Mouse (Mus musculus): ENCODE measurements around the gene Iqgap3. TPM values are rescaled to one million over a fixed set of nuclear protein-coding genes. Genes with fewer than 3 reads are reported as not detected.

Iqgap3 gene
- polyA plus RNA-seq, 1 experiment from 2014 or later, result 26.8 TPM

DNA sequence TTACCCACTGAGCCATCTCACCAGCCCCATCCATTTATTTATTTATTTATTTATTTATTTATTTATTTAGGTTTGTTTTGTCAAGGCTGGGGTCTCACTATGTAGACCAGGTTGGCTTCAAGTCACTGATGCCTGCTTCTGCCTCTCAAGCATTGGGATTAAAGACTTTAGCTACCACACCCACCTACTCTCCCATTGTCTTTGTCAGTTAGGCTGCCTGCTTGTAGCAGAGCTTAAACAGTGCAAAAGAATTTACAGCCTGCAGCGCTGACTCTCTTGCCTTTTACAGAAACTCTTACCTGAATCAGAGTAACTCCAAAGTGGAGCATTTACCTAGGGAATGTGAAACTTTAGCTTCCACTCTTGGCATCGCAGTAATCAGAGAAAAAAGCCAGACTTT is 72.5 kb downstream of the Iqgap3 start:
- no peaks in the 10 kb centered on the region; the same call in 1 of the 2 replicates for H3K36me3 ChIP-seq (ENCODE audit: control insufficient read depth, insufficient read depth, low read length)
- H3K4me1 ChIP-seq (replicated peaks; ENCODE audit: control insufficient read depth, insufficient read depth, low read length), result peaks cover 30% of the 10 kb centered on the region
- H3K9me3 ChIP-seq (ENCODE audit: control insufficient read depth, low read length), result no peaks in the 10 kb centered on the region
- H3K27ac ChIP-seq (ENCODE audit: low read depth, low read length), result no peak overlapping the region
- H3K4me3 ChIP-seq (ENCODE audit: low read depth, low read length), result no peak overlapping the region
- WGBS, result 77% methylated on average over 2 of the region's 2 CpGs
- H3K9ac ChIP-seq (ENCODE audit: low read length), result no peak overlapping the region
- H3K4me2 ChIP-seq (ENCODE audit: low read depth, low read length, severe bottlenecking), result no peak overlapping the region
- no peak for DNase-seq (ENCODE audit: low spot score)
- ATAC-seq (replicated peaks; ENCODE audit: low FRiP score), result no peak
- no peaks in the 10 kb centered on the region for H3K27me3 ChIP-seq (ENCODE audit: control insufficient read depth, insufficient read depth, low read length)

- H3K4me2 ChIP-seq (ENCODE audit: low read depth, low read length, severe bottlenecking), result no peak overlapping the region
- no peak for ATAC-seq (replicated peaks; ENCODE audit: low FRiP score)
- no peak overlapping the region for H3K4me3 ChIP-seq (ENCODE audit: low read depth, low read length)
- H3K4me1 ChIP-seq (replicated peaks; ENCODE audit: control insufficient read depth, insufficient read depth, low read length), result peaks cover 6% of the 10 kb centered on the region; the same call in 1 of the 2 replicates
- H3K9me3 ChIP-seq (ENCODE audit: control insufficient read depth, low read length), result no peaks in the 10 kb centered on the region
- H3K27me3 ChIP-seq (ENCODE audit: control insufficient read depth, insufficient read depth, low read length), result no peaks in the 10 kb centered on the region
- no peaks in the 10 kb centered on the region; the same call in 1 of the 2 replicates for H3K36me3 ChIP-seq (ENCODE audit: control insufficient read depth, insufficient read depth, low read length)
- DNase-seq (ENCODE audit: low spot score), result no peak
- H3K9ac ChIP-seq (ENCODE audit: low read length), result no peak overlapping the region
- H3K27ac ChIP-seq (ENCODE audit: low read depth, low read length), result no peak overlapping the region
Observed at GRCm38 (mm10) chr3:88156817-88157216, 75.0 kb downstream of the Iqgap3 start.

- H3K9ac ChIP-seq (ENCODE audit: low read length), result no peak overlapping the region
- no peaks in the 10 kb centered on the region for H3K9me3 ChIP-seq (ENCODE audit: control insufficient read depth, low read length)
- no peaks in the 10 kb centered on the region; the same call in 1 of the 2 replicates for H3K36me3 ChIP-seq (ENCODE audit: control insufficient read depth, insufficient read depth, low read length)
- peak; percentile 84 for DNase-seq (ENCODE audit: low spot score)
- 17% methylated on average over 23 of the region's 23 CpGs for WGBS
- no peaks in the 10 kb centered on the region for H3K27me3 ChIP-seq (ENCODE audit: control insufficient read depth, insufficient read depth, low read length)
- H3K4me3 ChIP-seq (ENCODE audit: low read depth, low read length), result no peak overlapping the region
- peak; percentile 82 for ATAC-seq (replicated peaks; ENCODE audit: low FRiP score)
- H3K4me2 ChIP-seq (ENCODE audit: low read depth, low read length, severe bottlenecking), result peak overlapping the region; percentile 26; the same call in 1 of the 2 replicates
- no peak overlapping the region for H3K27ac ChIP-seq (ENCODE audit: low read depth, low read length)
- H3K4me1 ChIP-seq (replicated peaks; ENCODE audit: control insufficient read depth, insufficient read depth, low read length), result peaks cover 2% of the 10 kb centered on the region; the same call in 1 of the 2 replicates
Observed at GRCm38 (mm10) chr3:88157771-88158597, 76.2 kb downstream of the Iqgap3 start.

DNA sequence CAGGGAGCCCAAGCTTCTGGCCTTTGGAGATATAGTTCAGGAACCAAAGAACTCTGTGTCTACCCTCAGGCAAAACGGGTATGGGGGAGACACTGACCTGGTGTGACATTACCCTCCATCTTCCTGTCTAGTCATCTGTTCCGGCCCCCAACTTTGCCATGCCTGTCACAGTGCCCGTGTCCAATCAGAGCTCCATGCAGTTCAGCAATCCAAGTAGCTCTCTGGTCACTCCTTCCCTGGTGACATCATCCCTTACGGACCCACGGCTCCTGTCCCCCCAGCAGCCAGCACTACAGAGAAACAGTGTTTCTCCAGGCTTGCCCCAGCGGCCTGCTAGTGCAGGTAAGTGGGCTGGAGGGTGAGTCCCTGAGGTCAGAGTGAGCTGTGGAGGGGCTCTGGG is 77.2 kb downstream of the Iqgap3 start:
- peaks cover 4% of the 10 kb centered on the region; the same call in 1 of the 2 replicates for H3K4me1 ChIP-seq (replicated peaks; ENCODE audit: control insufficient read depth, insufficient read depth, low read length)
- H3K36me3 ChIP-seq (ENCODE audit: control insufficient read depth, insufficient read depth, low read length), result no peaks in the 10 kb centered on the region; the same call in 1 of the 2 replicates
- no peaks in the 10 kb centered on the region for H3K27me3 ChIP-seq (ENCODE audit: control insufficient read depth, insufficient read depth, low read length)
- ATAC-seq (replicated peaks; ENCODE audit: low FRiP score) (no peak), DNase-seq (ENCODE audit: low spot score) (no peak)
- H3K4me2 ChIP-seq (ENCODE audit: low read depth, low read length, severe bottlenecking), result no peak overlapping the region
- no peaks in the 10 kb centered on the region for H3K9me3 ChIP-seq (ENCODE audit: control insufficient read depth, low read length)
- 90% methylated on average over 6 of the region's 6 CpGs for WGBS
- H3K27ac ChIP-seq (ENCODE audit: low read depth, low read length), result no peak overlapping the region
- H3K4me3 ChIP-seq (ENCODE audit: low read depth, low read length), result no peak overlapping the region
- no peak overlapping the region for H3K9ac ChIP-seq (ENCODE audit: low read length)

DNA sequence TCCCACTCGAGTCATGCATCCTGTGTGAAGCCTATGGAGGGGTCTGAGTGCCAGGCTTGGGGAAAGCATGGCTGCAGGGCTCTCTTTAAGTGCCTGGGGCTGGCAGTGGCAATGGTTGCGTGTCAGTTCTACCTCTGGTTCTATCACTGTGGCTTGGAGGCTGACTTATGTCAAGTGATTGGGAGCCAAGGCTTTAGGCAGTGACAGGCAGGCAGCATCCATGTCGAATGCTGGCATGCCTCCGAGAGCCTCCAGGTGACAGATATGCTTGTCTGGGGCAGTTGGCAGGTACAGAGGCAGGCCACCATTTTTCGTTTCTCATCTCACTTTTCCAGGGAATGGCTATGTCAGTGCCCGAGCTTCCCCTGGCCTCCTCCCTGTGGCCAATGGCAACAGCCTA is 79.1 kb downstream of the Iqgap3 start:
- DNase-seq (ENCODE audit: low spot score) (no peak), ATAC-seq (replicated peaks; ENCODE audit: low FRiP score) (no peak)
- H3K4me3 ChIP-seq (ENCODE audit: low read depth, low read length), result no peak overlapping the region
- H3K4me2 ChIP-seq (ENCODE audit: low read depth, low read length, severe bottlenecking), result no peak overlapping the region
- 79% methylated on average over 6 of the region's 6 CpGs for WGBS
- H3K9ac ChIP-seq (ENCODE audit: low read length), result no peak overlapping the region
- H3K9me3 ChIP-seq (ENCODE audit: control insufficient read depth, low read length), result no peaks in the 10 kb centered on the region
- no peak overlapping the region for H3K27ac ChIP-seq (ENCODE audit: low read depth, low read length)
- H3K4me1 ChIP-seq (replicated peaks; ENCODE audit: control insufficient read depth, insufficient read depth, low read length), result peaks cover 5% of the 10 kb centered on the region; the same call in 1 of the 2 replicates
- no peaks in the 10 kb centered on the region; the same call in 1 of the 2 replicates for H3K36me3 ChIP-seq (ENCODE audit: control insufficient read depth, insufficient read depth, low read length)
- no peaks in the 10 kb centered on the region for H3K27me3 ChIP-seq (ENCODE audit: control insufficient read depth, insufficient read depth, low read length)

GRCm38 (mm10) chr3:88162259-88162658 is 80.5 kb downstream of the Iqgap3 start:
- no peaks in the 10 kb centered on the region for H3K27me3 ChIP-seq (ENCODE audit: control insufficient read depth, insufficient read depth, low read length)
- 90% methylated on average over 8 of the region's 8 CpGs for WGBS
- H3K36me3 ChIP-seq (ENCODE audit: control insufficient read depth, insufficient read depth, low read length), result no peaks in the 10 kb centered on the region; the same call in 1 of the 2 replicates
- H3K4me1 ChIP-seq (replicated peaks; ENCODE audit: control insufficient read depth, insufficient read depth, low read length), result peaks cover 5% of the 10 kb centered on the region; the same call in 1 of the 2 replicates
- no peak overlapping the region for H3K4me3 ChIP-seq (ENCODE audit: low read depth, low read length)
- H3K9ac ChIP-seq (ENCODE audit: low read length), result no peak overlapping the region
- no peak overlapping the region for H3K4me2 ChIP-seq (ENCODE audit: low read depth, low read length, severe bottlenecking)
- DNase-seq (ENCODE audit: low spot score) (no peak), ATAC-seq (replicated peaks; ENCODE audit: low FRiP score) (no peak)
- H3K9me3 ChIP-seq (ENCODE audit: control insufficient read depth, low read length), result no peaks in the 10 kb centered on the region
- H3K27ac ChIP-seq (ENCODE audit: low read depth, low read length), result no peak overlapping the region

GRCm38 (mm10) chr3:88162811-88163210 is 81.0 kb downstream of the Iqgap3 start:
- no peak overlapping the region for H3K9ac ChIP-seq (ENCODE audit: low read length)
- H3K27me3 ChIP-seq (ENCODE audit: control insufficient read depth, insufficient read depth, low read length), result no peaks in the 10 kb centered on the region
- DNase-seq (ENCODE audit: low spot score) (no peak), ATAC-seq (replicated peaks; ENCODE audit: low FRiP score) (no peak)
- H3K9me3 ChIP-seq (ENCODE audit: control insufficient read depth, low read length), result no peaks in the 10 kb centered on the region
- no peak overlapping the region for H3K4me3 ChIP-seq (ENCODE audit: low read depth, low read length)
- 69% methylated on average over 4 of the region's 4 CpGs for WGBS
- H3K4me1 ChIP-seq (replicated peaks; ENCODE audit: control insufficient read depth, insufficient read depth, low read length), result peaks cover 5% of the 10 kb centered on the region; the same call in 1 of the 2 replicates
- no peak overlapping the region for H3K27ac ChIP-seq (ENCODE audit: low read depth, low read length)
- H3K4me2 ChIP-seq (ENCODE audit: low read depth, low read length, severe bottlenecking), result no peak overlapping the region
- H3K36me3 ChIP-seq (ENCODE audit: control insufficient read depth, insufficient read depth, low read length), result no peaks in the 10 kb centered on the region; the same call in 1 of the 2 replicates

DNA sequence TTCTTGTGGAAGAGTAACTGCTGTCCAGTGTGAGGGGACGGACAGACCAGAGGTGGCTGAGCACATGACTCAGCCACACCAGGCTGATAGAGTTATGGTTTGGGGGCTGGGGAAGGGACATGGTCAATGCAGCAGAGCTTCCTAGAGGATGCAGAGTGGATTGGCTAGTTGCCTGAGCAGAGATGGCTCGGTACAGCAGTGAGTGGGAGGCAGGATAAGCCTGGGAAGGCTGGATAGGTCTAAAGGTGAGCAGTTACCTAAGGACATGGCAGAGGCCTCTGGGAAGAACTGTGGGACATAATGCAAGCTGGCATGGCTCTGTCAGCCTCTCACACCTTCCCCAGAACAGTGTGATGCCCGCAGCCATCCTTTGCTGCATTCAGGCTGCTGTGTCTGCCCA is 82.1 kb downstream of the Iqgap3 start:
- no peak overlapping the region for H3K27ac ChIP-seq (ENCODE audit: low read depth, low read length)
- ATAC-seq (replicated peaks; ENCODE audit: low FRiP score), result no peak
- no peaks in the 10 kb centered on the region for H3K27me3 ChIP-seq (ENCODE audit: control insufficient read depth, insufficient read depth, low read length)
- H3K9me3 ChIP-seq (ENCODE audit: control insufficient read depth, low read length), result no peaks in the 10 kb centered on the region
- no peak overlapping the region for H3K4me3 ChIP-seq (ENCODE audit: low read depth, low read length)
- no peak for DNase-seq (ENCODE audit: low spot score)
- H3K9ac ChIP-seq (ENCODE audit: low read length), result no peak overlapping the region
- WGBS, result 56% methylated on average over 3 of the region's 3 CpGs
- peaks cover 2% of the 10 kb centered on the region; the same call in 1 of the 2 replicates for H3K36me3 ChIP-seq (ENCODE audit: control insufficient read depth, insufficient read depth, low read length)
- 0 out of 2 replicates have a peak, but pooled peaks cover 3% of the 10 kb centered on the region for H3K4me1 ChIP-seq (replicated peaks; ENCODE audit: control insufficient read depth, insufficient read depth, low read length)
- H3K4me2 ChIP-seq (ENCODE audit: low read depth, low read length, severe bottlenecking), result no peak overlapping the region
